Mouse (Mus musculus) neural tube, embryonic 15.5 days (tissue): ENCODE measurements around the gene Rita1. TPM values are rescaled to one million over a fixed set of nuclear protein-coding genes. Genes with fewer than 3 reads are reported as not detected.

Source experiments
- ATAC-seq: fragments of 200-750 bp; cut with Nextera tagmentation; 2 replicates; pipeline ENCODE4 v1.8.0; 2017; ENCODE audit warnings: mild to moderate bottlenecking, moderate TSS enrichment, moderate library complexity; ENCODE audit not compliant: low FRiP score
- H3K27ac ChIP-seq: fragments of 300-500 bp; sonication (generic); replicated peaks from 2 replicates; pipeline ENCODE4 v1.5.1; 2015; ENCODE audit warnings: mild to moderate bottlenecking, inconsistent platforms
- H3K27me3 ChIP-seq: fragments of 300-500 bp; sonication (generic); replicated peaks from 2 replicates; pipeline ENCODE4 v1.6.1; 2015; ENCODE audit warnings: inconsistent platforms
- H3K36me3 ChIP-seq: fragments of 300-500 bp; sonication (generic); 2 replicates; pipeline ENCODE4 v1.6.1; 2015; ENCODE audit warnings: inconsistent platforms
- H3K4me1 ChIP-seq: fragments of 300-500 bp; sonication (generic); 2 replicates; pipeline ENCODE4 v1.6.1; 2015; ENCODE audit warnings: inconsistent platforms
- H3K4me2 ChIP-seq: fragments of 300-500 bp; sonication (generic); 2 replicates; pipeline ENCODE4 v1.6.1; 2015; ENCODE audit warnings: inconsistent platforms, mild to moderate bottlenecking, moderate library complexity
- H3K4me3 ChIP-seq: fragments of 300-500 bp; sonication (generic); replicated peaks from 2 replicates; pipeline ENCODE4 v1.5.1; 2015; ENCODE audit warnings: mild to moderate bottlenecking, inconsistent platforms
- H3K9ac ChIP-seq: fragments of 300-500 bp; sonication (generic); replicated peaks from 2 replicates; pipeline ENCODE4 v1.6.1; 2015; ENCODE audit warnings: mild to moderate bottlenecking, inconsistent platforms
- H3K9me3 ChIP-seq: fragments of 300-500 bp; sonication (generic); replicated peaks from 2 replicates; pipeline ENCODE4 v1.6.1; 2016; ENCODE audit warnings: inconsistent platforms
- WGBS: fragments of 180-500 bp; shearing (Covaris S2); methylation state at CpG from one replicate; pipeline ENCODE4 v1.1.7; 2015; ENCODE audit warnings: mixed read lengths; 5-methylcytosine and 5-hydroxymethylcytosine counted together
- polyA plus RNA-seq: library from polyadenylated mRNA; unstranded; fragments of >200 nt; fragmentation: Nextera tagmentation; extraction: Ambion mirVana; gene quantifications from 2 replicates; pipeline ENCODE4 v1.2.1, GENCODE M21; 2015

The Rita1 gene
- polyA plus RNA-seq, 1 experiment from 2014 or later = 34.0 TPM

- Histone ChIP-seq H3K4me2 (peak overlapping the region; percentile 25; the same call in 1 of the 2 replicates), H3K4me1 (peaks cover 45% of the 10 kb centered on the region), H3K4me3 (no peak overlapping the region), H3K9me3 (no peaks in the 10 kb centered on the region), H3K27me3 (no peaks in the 10 kb centered on the region), H3K36me3 (peaks cover 7% of the 10 kb centered on the region; the same call in 1 of the 2 replicates), H3K27ac (peak overlapping the region; percentile 75), H3K9ac (0 out of 2 replicates have a peak overlapping the region, but pooled peaks have one; percentile 7)
- WGBS = 48% methylated on average over 12 of the region's 12 CpGs
- 0 out of 2 replicates have a peak, but pooled peaks have one; percentile 15 for ATAC-seq
Observed at GRCm38 (mm10) chr5:120578504-120579081, 33.8 kb downstream of the Rita1 start.

DNA sequence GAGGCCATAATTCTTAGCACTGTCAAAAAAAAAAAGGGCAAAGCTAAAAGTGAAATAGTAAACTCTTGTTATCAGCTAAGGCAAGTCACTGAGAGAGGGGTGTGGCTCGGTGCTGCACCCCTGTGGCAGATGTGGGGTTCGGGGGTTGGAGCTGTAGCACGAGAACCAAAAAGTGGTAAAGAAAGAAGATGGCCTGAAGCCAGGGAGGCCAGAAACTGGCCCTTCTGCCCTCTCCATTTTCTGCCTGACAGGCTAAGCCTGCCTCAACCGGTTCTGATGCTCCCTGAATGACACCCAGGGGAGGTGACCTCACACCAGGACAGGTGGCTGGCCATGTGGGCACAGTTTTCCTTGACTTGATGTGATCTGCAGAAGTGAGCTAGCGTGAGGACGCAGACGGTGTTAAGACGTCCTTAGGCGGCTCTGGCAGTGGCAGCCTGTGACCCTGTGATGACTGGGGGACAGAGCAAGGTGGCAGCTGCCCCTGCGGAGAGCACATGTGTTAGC lies 34.4 kb downstream of the Rita1 start:
- WGBS = 50% methylated on average over 10 of the region's 10 CpGs
- Histone ChIP-seq H3K4me2 (no peak overlapping the region), H3K27me3 (no peaks in the 10 kb centered on the region), H3K36me3 (peaks cover 2% of the 10 kb centered on the region; the same call in 1 of the 2 replicates), H3K4me1 (peaks cover 43% of the 10 kb centered on the region), H3K9ac (no peak overlapping the region), H3K9me3 (no peaks in the 10 kb centered on the region), H3K4me3 (no peak overlapping the region), H3K27ac (peak overlapping the region; percentile 75; the same call in 1 of the 2 replicates)
- ATAC-seq = no peak

DNA sequence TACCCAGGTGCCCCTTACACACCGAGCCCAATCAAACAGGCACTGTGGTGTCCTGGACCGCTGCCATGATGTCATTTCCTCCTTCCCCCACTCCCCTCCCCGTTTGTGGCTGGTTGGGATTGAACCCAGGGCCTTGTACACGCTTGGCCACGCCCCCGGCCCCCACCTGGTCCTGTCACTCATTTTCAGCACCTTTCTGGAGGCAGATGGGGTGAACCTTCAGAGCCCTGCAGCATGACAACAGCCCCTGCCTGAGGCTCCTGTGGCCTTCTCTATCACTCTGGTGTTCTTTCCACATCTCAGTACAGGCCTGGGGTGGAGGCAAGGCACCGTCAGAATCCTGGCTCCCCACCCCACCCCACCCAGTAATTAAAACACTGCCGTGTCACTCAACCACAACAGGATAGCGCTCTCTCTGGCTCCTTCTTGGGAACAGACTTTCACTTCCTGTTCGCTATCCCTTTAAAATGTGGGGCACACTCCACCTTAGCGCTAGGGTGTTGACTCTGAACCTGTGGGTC lies 35.5 kb downstream of the Rita1 start:
- Histone ChIP-seq H3K27ac (no peak overlapping the region), H3K4me1 (peaks cover 41% of the 10 kb centered on the region), H3K4me3 (no peak overlapping the region), H3K9ac (no peak overlapping the region), H3K27me3 (no peaks in the 10 kb centered on the region), H3K4me2 (no peak overlapping the region), H3K9me3 (no peaks in the 10 kb centered on the region), H3K36me3 (no peaks in the 10 kb centered on the region)
- ATAC-seq = no peak
- WGBS = 75% methylated on average over 11 of the region's 11 CpGs

GRCm38 (mm10) chr5:120574469-120575063 lies 37.8 kb downstream of the Rita1 start:
- no peak for ATAC-seq

GRCm38 (mm10) chr5:120571056-120571740 lies 41.2 kb downstream of the Rita1 start:
- Histone ChIP-seq H3K36me3 (no peaks in the 10 kb centered on the region), H3K9me3 (no peaks in the 10 kb centered on the region), H3K27me3 (no peaks in the 10 kb centered on the region), H3K4me2 (no peak overlapping the region), H3K4me1 (peaks cover 59% of the 10 kb centered on the region), H3K4me3 (no peak overlapping the region), H3K9ac (no peak overlapping the region), H3K27ac (peak overlapping the region; percentile 92)
- WGBS = 25% methylated on average over 14 of the region's 14 CpGs
- ATAC-seq = no peak

More at GRCm38 (mm10) chr5:120574469-120575063, 37.8 kb downstream of the Rita1 start:
- H3K9me3 ChIP-seq = no peaks in the 10 kb centered on the region
- H3K9ac ChIP-seq = no peak overlapping the region
- H3K4me2 ChIP-seq = no peak overlapping the region
- no peak overlapping the region for H3K27ac ChIP-seq
- H3K36me3 ChIP-seq = no peaks in the 10 kb centered on the region
- no peaks in the 10 kb centered on the region for H3K27me3 ChIP-seq
- H3K4me3 ChIP-seq = no peak overlapping the region
- peaks cover 51% of the 10 kb centered on the region for H3K4me1 ChIP-seq
- WGBS = 84% methylated on average over 10 of the region's 10 CpGs

- 79% methylated on average over 11 of the region's 11 CpGs for WGBS
- H3K27ac ChIP-seq = peak overlapping the region; percentile 92
Observed at GRCm38 (mm10) chr5:120570289-120570897, 42.0 kb downstream of the Rita1 start.

DNA sequence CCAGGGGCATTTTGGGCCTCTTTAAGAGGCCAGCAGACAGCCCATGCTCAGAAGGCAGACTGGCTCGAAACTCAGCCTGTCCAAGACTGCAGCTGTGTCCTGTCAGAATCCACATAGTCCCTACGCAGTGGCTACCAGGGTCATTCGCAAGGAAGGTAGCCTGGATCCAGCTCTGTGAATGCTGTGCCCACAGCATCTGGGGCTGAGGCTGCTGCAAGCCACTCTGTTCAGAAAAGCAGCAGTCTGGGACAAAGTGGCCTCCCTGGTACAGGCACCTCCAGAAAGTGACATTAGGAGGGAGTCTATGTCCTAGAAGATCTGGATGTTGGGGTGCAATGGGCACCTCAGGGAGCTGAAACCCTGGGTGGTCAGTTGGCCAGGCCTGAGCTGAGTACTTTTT lies 42.6 kb downstream of the Rita1 start:
- no peaks in the 10 kb centered on the region for H3K36me3 ChIP-seq
- WGBS = 97% methylated on average over 3 of the region's 3 CpGs
- no peak for ATAC-seq
- H3K4me2 ChIP-seq = no peak overlapping the region
- peaks cover 73% of the 10 kb centered on the region for H3K4me1 ChIP-seq
- H3K9me3 ChIP-seq = no peaks in the 10 kb centered on the region
- H3K27me3 ChIP-seq = no peaks in the 10 kb centered on the region
- no peak overlapping the region for H3K9ac ChIP-seq
- peak overlapping the region; percentile 92 for H3K27ac ChIP-seq
- no peak overlapping the region for H3K4me3 ChIP-seq

More at GRCm38 (mm10) chr5:120570289-120570897, 42.0 kb downstream of the Rita1 start:
- H3K36me3 ChIP-seq = no peaks in the 10 kb centered on the region
- no peak overlapping the region for H3K9ac ChIP-seq
- no peak overlapping the region for H3K4me3 ChIP-seq
- ATAC-seq = no peak
- peaks cover 67% of the 10 kb centered on the region for H3K4me1 ChIP-seq
- no peak overlapping the region for H3K4me2 ChIP-seq
- no peaks in the 10 kb centered on the region for H3K27me3 ChIP-seq
- H3K9me3 ChIP-seq = no peaks in the 10 kb centered on the region

GRCm38 (mm10) chr5:120568964-120569363 lies 43.4 kb downstream of the Rita1 start:
- Histone ChIP-seq H3K9me3 (no peaks in the 10 kb centered on the region), H3K27ac (peak overlapping the region; percentile 92), H3K36me3 (no peaks in the 10 kb centered on the region), H3K9ac (0 out of 2 replicates have a peak overlapping the region, but pooled peaks have one; percentile 26), H3K4me3 (no peak overlapping the region), H3K27me3 (no peaks in the 10 kb centered on the region), H3K4me2 (peak overlapping the region; percentile 37), H3K4me1 (peaks cover 79% of the 10 kb centered on the region)
- 78% methylated on average over 4 of the region's 4 CpGs for WGBS
- no peak for ATAC-seq

DNA sequence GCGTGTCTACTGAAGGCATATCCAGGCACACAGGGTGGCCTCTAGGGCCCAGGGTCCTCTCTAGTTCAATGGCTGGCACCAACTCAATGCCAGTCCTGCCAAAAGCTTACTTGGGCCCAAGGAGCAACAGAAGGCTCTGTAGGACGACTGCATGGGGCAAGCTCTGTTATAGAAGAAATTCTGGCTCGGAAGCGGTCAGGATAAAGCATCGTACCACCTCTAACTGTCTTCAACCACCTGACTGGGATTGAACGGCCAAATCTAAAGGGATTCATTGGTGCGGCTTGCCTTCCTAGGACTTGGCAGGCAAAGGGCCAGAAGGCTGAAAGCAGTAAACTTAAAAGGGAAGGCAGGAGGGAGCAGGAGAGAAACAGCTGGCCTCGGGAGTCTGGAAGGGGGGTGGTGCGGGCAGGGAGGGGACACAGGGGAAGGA lies 44.0 kb downstream of the Rita1 start:
- 25% methylated on average over 9 of the region's 9 CpGs for WGBS
- peak overlapping the region; percentile 92 for H3K27ac ChIP-seq
- ATAC-seq = 0 out of 2 replicates have a peak, but pooled peaks have one; percentile 14

DNA sequence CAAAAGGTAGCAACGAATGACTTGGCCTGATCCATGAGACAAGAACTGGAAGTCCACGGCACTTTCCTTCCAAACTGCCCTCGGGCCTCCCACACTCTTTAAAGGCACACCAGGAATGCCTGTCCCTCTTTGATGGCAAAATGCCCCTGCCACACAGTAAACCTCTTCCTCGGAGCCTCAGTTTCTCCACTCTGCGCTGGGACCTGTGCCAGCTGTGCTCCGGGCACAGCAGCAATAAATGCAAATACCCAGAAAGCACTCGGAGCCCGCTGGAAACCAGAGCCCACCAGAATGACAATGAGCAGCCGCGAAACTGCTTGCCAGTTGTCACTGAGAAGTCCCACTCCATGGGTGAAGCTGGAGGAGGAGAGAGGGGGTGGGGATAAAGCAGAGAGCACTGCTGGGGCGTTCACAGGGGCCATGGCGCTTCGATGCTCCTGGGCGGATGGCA lies 44.6 kb downstream of the Rita1 start:
- Histone ChIP-seq H3K9me3 (no peaks in the 10 kb centered on the region), H3K4me3 (no peak overlapping the region), H3K36me3 (no peaks in the 10 kb centered on the region), H3K4me1 (peaks cover 90% of the 10 kb centered on the region), H3K27me3 (no peaks in the 10 kb centered on the region), H3K9ac (0 out of 2 replicates have a peak overlapping the region, but pooled peaks have one; percentile 37), H3K27ac (peak overlapping the region; percentile 92), H3K4me2 (peak overlapping the region; percentile 37)
- ATAC-seq = peak; percentile 57; the same call in 1 of the 2 replicates
- 14% methylated on average over 14 of the region's 14 CpGs for WGBS

More for the DNA sequence above, 44.0 kb downstream of the Rita1 start:
- no peaks in the 10 kb centered on the region for H3K27me3 ChIP-seq
- H3K9me3 ChIP-seq = no peaks in the 10 kb centered on the region
- 0 out of 2 replicates have a peak overlapping the region, but pooled peaks have one; percentile 37 for H3K9ac ChIP-seq
- peak overlapping the region; percentile 37 for H3K4me2 ChIP-seq
- no peaks in the 10 kb centered on the region for H3K36me3 ChIP-seq
- H3K4me1 ChIP-seq = peaks cover 84% of the 10 kb centered on the region
- H3K4me3 ChIP-seq = no peak overlapping the region

DNA sequence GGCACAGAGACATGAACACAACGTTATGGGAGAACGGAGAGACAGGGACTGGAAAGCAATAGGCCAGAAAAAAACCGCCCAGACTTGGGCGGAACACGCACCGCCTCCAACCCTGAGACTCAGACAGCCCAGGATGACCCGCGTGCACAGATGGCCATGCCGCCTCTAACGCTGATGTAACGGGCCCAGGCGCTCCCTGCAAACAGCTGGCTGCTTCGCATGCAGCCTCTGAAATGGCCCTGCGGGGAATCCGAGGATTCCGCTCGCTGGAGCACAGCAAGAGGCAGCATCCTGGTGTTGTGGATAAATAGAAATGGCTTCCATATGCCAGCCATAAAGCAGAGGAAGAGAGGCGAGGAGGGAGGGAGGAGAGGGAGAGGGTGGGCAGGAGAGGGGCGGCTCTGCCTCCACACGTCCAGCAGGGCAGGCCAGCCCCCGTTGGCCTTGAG lies 45.1 kb downstream of the Rita1 start:
- H3K9ac ChIP-seq = 0 out of 2 replicates have a peak overlapping the region, but pooled peaks have one; percentile 37
- no peak overlapping the region for H3K4me3 ChIP-seq

More for the DNA sequence above, 45.1 kb downstream of the Rita1 start:
- WGBS = 4% methylated on average over 21 of the region's 21 CpGs
- Histone ChIP-seq H3K9me3 (no peaks in the 10 kb centered on the region), H3K27me3 (no peaks in the 10 kb centered on the region), H3K36me3 (no peaks in the 10 kb centered on the region), H3K4me2 (peak overlapping the region; percentile 37), H3K4me1 (peaks cover 91% of the 10 kb centered on the region), H3K27ac (peak overlapping the region; percentile 92)
- ATAC-seq = peak; percentile 46
